Mouse (Mus musculus) cortical plate, adult 2 months (tissue): ENCODE data around the gene Creb1.

ENCODE experiments used
- CTCF ChIP-seq: fragments of 200-500 bp; IDR thresholded peaks from 2 replicates; pipeline ENCODE4 v1.5.1; 2011; ENCODE audit warnings: mild to moderate bottlenecking, control low read depth, low read length; ENCODE audit not compliant: insufficient read depth; ENCODE audit errors: extremely low read depth
- POLR2A ChIP-seq: fragments of 200-500 bp; IDR thresholded peaks from 2 replicates; pipeline ENCODE4 v1.6.1; 2011; ENCODE audit warnings: mild to moderate bottlenecking, low read length, control low read depth; ENCODE audit not compliant: insufficient read depth; ENCODE audit errors: extremely low read depth

DNA sequence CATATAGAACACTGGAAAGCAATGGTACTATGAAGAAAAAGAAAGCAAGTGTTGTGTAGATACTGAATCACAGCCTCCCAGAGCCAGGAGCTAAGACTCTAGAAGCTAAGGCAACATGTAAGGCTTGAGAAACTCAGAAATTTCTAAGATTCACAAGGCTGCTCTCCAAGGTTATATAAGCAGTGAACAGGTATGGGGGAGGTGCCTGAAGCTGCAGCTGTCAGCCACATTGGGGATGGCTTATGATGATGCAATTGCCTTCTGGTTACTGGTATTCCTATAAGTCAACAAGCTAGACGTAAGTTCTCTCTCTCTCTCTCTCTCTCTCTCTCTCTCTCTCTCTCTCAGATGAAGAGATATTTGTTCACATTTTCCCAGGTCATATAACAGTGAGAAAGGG is 9.3 kb upstream of the Creb1 start:
- no peak for TF ChIP-seq POLR2A
- no peak for TF ChIP-seq CTCF
